Mouse (Mus musculus): ENCODE measurements around the gene Cdpf1.

- TF ChIP-seq CTCF (IDR thresholded peaks at IDR 0.05; ENCODE audit: insufficient read depth, low read depth, low read length), result no peak
- TF ChIP-seq POLR2A (IDR thresholded peaks at IDR 0.05; ENCODE audit: insufficient read depth, low read depth, low read length), result no peak
Measured at GRCm38 (mm10) chr15:85832599-85832998, 21.1 kb upstream of the Cdpf1 start.
